Mouse (Mus musculus) effector memory CD4-positive, alpha-beta T cell, adult 5 months (primary cell): ENCODE results near the gene Slc16a13. TPM values are rescaled to one million over a fixed set of nuclear protein-coding genes. Genes with fewer than 3 reads are reported as not detected.

Source experiments
- polyA plus RNA-seq: library from polyadenylated mRNA; unstranded; fragments of 100-300 nt; shearing (Covaris generic); gene quantifications from one replicate; pipeline ENCODE4 v1.2.1, GENCODE M21; 2017

Slc16a13 gene
- 1.4 TPM for polyA plus RNA-seq

DNA sequence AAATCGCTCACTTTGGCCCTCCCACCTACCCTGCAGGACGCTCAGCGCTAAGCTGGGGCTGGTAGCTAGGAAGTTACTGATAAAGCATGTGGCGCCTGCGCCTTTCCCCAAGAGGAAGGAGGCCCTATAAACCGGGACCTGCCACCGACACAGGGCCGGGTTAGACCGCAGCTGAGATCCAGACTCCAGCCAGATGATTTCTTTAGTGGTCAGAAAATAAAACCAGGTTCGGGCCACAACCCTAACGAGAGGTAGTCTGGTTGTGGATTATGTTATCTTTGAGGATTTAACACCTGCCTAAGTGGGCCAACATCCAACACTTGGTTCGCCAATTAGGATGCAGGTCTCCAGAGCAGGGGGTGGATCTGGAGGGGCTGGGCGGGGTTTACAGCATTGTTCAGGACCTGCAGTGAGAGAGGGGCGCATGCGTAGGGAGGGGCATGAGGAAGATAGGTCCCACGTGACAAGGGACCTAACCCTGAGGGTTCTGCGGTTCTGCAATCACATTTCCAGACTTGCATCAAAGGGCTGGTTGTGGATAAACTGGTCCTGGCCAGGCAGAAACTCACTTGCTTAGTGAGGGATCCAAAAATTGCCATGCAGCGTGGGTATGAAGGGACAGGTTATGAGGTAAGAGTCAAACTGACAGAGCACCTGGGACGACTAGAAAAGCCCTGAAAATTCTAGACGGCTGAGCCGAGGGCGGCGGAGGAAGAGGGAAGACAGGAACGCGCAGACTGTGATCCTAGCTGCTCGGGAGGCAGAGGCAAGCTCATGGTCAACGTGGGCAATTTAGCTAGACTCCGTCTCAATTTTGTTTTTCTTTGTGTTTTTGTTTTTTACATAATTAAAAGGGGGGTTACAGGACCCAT lies at the start of gene Slc16a13:
Gene Slc16a13 (minus strand): TSS at position 334 of the 872 bp plus-strand sequence.

DNA sequence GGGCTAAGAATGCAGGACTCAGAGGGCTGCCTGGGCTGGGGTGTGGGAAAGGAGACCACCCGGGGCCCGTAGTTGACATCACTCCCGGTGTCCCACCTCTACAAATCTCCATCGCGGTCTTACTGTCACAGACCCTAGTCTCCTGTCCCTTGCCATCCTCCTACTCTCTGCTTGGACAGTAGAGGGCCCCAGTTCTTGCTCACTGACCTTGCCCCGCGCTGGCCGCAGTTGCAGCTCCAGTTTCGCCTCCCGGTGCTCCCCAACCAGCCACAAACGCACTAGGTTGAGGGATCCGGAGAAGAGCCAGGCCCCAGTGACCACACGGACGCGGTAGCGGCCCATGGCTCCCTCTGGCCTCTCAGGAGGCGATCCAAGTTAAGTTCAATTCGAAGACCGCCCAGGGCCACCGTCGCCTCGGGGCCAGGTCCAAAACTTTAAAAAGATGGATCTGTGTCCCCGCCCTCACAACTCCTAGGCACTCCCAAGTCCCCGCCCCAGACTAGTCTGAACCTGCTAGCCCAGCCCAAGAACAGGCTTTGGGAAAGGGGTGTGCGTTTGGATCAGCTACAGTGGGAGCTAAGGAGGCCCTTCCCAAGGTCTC lies 34.2 kb upstream of the Slc16a13 start, which contains the start of gene Alox12:
Gene Alox12 (minus strand): TSS at position 423 of the 601 bp plus-strand sequence.

DNA sequence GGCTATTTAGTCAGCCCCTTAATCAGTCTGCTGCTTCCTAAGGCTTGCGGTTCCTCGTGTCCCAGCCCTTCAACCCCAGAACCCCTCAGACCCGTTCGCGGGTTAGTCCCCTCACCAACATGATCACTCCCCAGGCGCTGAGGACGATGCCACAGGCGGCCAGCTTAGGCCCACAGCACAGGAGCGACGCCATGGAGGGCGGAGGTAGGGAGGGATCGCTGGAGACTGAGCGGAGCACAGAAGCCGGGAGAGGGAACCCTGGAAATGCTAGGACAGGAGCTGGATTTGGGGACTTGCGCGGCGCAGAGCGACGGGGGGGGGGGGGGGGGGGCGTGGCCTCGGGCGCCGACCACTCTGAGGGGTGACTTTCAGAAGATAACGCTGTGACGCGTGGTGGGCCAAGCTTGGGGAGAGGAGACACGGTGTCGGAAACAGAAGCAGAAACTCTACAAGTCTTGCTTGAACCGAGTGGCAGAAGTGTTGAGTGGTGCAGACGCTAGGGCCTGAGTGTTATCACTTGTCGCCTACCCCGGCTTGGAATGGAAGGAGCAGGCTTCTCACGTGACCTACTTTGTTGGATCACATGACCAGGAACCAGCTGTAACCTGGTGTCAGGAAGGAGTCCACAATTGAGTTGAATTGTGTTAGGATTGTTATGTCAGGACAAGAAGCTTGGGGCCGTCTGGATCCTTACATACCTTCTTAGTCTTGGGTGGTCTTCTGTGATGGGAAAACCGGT lies 18.8 kb upstream of the Slc16a13 start, which contains the start of the genes Gm21988 and Rnasek:
Gene Gm21988 (minus strand): TSS at position 290 of the 739 bp plus-strand sequence.
Gene Rnasek (minus strand): TSS at position 302 of the 739 bp plus-strand sequence.

DNA sequence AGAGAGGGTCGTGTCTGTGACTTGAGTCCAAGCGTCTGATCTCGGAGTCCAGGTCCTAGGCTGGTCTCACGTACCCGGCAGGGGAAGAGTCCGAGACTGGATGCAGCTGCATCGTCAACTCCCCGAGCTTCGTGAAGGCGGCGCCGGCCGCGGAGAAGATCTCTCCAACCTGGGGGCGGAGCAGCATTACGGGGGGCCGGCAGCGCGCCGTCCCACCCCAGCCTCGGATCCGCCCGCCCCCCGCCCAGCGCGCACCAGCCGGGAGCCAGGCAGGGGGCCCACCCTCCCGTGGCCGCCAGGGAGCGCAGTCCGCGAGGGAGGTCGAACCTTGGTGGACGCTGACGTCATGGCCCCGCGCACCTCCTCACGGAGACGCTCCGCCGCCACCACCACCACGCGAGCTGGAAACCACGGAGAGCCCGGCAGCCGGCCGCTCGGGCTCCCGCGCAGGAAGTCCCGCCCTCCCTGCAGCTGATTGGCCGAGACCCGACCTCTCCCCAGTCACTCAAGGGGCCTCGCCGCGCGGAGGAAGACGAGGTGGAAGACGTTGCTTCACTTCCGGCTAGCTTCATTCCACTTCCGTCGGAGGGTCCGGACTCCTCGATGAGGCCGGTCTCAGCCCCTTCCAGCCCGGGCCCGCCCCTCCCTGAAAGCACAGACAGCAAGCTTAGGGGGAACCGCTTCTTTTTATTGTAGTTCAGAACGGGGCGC lies 16.7 kb upstream of the Slc16a13 start, which contains the start of gene 0610010K14Rik:
Gene 0610010K14Rik (minus strand): TSS at position 458 of the 711 bp plus-strand sequence.

DNA sequence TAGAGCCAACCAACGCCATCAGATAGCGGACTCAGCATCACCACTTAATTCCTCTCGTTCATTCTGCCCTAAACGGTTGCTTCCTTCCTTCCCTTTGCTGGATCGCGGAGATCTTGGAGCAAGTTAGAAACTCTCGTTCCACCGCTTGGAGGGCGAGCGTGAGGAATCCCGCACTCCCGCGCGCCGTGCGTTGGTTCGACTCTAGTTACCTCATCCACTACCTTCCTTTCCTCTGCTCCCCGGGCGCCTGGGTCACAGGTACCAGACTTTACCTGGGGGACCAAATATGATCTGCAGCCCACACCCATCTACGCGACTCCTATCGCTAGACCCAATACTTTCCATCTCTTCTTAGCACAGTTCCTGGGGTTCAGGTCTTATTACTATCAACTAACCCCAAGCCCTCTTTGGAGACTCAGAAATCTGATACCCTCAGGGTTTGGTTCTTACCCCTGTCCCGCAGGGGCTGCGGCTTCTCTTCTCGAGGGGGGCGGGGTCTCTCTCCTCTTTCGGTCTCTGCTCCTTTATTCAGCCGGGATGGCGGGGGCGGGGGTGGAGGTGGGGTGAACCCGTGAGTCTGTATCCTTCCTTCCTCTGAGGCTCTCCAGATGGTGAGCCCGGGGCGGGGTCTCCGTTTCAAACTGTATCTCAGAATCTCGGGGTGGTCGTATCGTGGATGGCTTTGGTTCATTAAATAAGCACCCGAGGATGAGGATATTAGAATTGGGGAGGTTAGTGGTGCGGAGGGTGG lies 8.6 kb upstream of the Slc16a13 start, which contains the start of gene Bcl6b:
Gene Bcl6b (minus strand): TSS at position 539 of the 751 bp plus-strand sequence.

DNA sequence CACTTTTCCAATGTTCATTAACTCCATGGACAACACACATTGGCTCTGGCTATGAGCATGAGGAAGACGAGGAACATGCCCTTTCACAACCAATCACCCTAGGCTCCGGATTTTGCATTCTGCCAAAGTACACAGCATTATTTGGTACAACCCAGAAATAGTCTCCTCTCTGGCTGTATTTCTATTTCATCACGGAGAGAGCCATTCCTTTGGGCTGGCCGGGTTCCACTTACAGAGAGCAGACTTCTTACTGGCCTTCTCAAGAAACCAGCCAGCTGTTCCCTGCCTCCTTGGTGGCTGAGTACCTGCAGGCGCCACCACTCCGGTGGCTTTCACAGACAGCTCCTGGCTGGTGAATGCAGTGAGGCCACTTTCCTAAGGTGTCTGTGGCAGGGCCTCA lies 8.4 kb downstream of the Slc16a13 start, which contains the start of gene Slc16a11:
Gene Slc16a11 (plus strand): TSS at position 330 of the 400 bp plus-strand sequence.

Other genes starting within 250 kb of the Slc16a13 start
- 41.4 TPM for gene Ctdnep1, start 239.9 kb downstream of the Slc16a13 start, polyA plus RNA-seq
- gene Elp5, start 238.5 kb downstream of the Slc16a13 start, polyA plus RNA-seq, result 50.5 TPM
- 366 TPM for gene Gabarap, start 229.9 kb downstream of the Slc16a13 start, polyA plus RNA-seq
- 52.0 TPM for gene Phf23, start 225.3 kb downstream of the Slc16a13 start, polyA plus RNA-seq
- gene Dvl2, start 220.5 kb downstream of the Slc16a13 start, polyA plus RNA-seq, result 20.9 TPM
- gene Acadvl, start 205.7 kb downstream of the Slc16a13 start, polyA plus RNA-seq, result 83.6 TPM
- 4.6 TPM for gene Dlg4, start 204.1 kb downstream of the Slc16a13 start, polyA plus RNA-seq
- gene Asgr1, start 167.0 kb downstream of the Slc16a13 start, polyA plus RNA-seq, result not detected
- not detected for gene Asgr2, start 128.4 kb downstream of the Slc16a13 start, polyA plus RNA-seq
- gene Mgl2, start 90.7 kb downstream of the Slc16a13 start, polyA plus RNA-seq, result not detected
- not detected for gene Clec10a, start 64.9 kb downstream of the Slc16a13 start, polyA plus RNA-seq
- gene Slc16a11, start 8.3 kb downstream of the Slc16a13 start, polyA plus RNA-seq, result 0.65 TPM
- gene Bcl6b, start 8.7 kb upstream of the Slc16a13 start, polyA plus RNA-seq, result not detected
- 86.5 TPM for gene 0610010K14Rik, start 16.9 kb upstream of the Slc16a13 start, polyA plus RNA-seq
- gene Gm21988, start 18.8 kb upstream of the Slc16a13 start, polyA plus RNA-seq, result 2.4 TPM
- gene Rnasek, start 18.8 kb upstream of the Slc16a13 start, polyA plus RNA-seq, result 237 TPM
- gene Alox12, start 34.3 kb upstream of the Slc16a13 start, polyA plus RNA-seq, result not detected
- not detected for gene Alox12e, start 101.6 kb upstream of the Slc16a13 start, polyA plus RNA-seq
- gene Alox15, start 131.0 kb upstream of the Slc16a13 start, polyA plus RNA-seq, result not detected
- gene Pelp1, start 189.0 kb upstream of the Slc16a13 start, polyA plus RNA-seq, result 10.7 TPM
- gene Arrb2, start 211.6 kb upstream of the Slc16a13 start, polyA plus RNA-seq, result 215 TPM
- 141 TPM for gene Med11, start 230.9 kb upstream of the Slc16a13 start, polyA plus RNA-seq
- 0.16 TPM for gene Zmynd15, start 238.4 kb upstream of the Slc16a13 start, polyA plus RNA-seq
- gene Cxcl16, start 238.9 kb upstream of the Slc16a13 start, polyA plus RNA-seq, result 1.7 TPM